Mouse (Mus musculus) spleen, adult 2 months (tissue): Measurements from ENCODE around the gene Zfp593. TPM values are rescaled to one million over a fixed set of nuclear protein-coding genes. Genes with fewer than 3 reads are reported as not detected.

Experiments
- DNase-seq, 2 experiments: peaks; one replicate each; pipeline versions ENCODE4 v3.0.0 to v3.0.0-alpha.2; 2012 to 2021; ENCODE audit warnings: low spot score in 2 of 2, low read depth in 1 of 2
- H3K27ac ChIP-seq: fragments of 200-500 bp; 2 replicates; pipeline ENCODE4 v1.5.1; 2012; ENCODE audit warnings: low read length, inconsistent platforms; ENCODE audit not compliant: insufficient read depth
- H3K27me3 ChIP-seq: fragments of 200-500 bp; 2 replicates; pipeline ENCODE4 v1.6.1; 2012; ENCODE audit warnings: mild to moderate bottlenecking, moderate library complexity, low read length, inconsistent platforms; ENCODE audit not compliant: control insufficient read depth, insufficient read depth
- H3K36me3 ChIP-seq: fragments of 200-500 bp; 2 replicates; pipeline ENCODE4 v1.6.1; 2012; ENCODE audit warnings: mild to moderate bottlenecking, low read length, inconsistent platforms; ENCODE audit not compliant: control insufficient read depth, insufficient read depth
- H3K4me1 ChIP-seq: fragments of 200-500 bp; 2 replicates; pipeline ENCODE4 v1.6.1; 2011; ENCODE audit warnings: inconsistent platforms; ENCODE audit not compliant: control insufficient read depth, insufficient read depth, insufficient read length
- H3K4me3 ChIP-seq: fragments of 200-500 bp; 2 replicates; pipeline ENCODE4 v1.5.1; 2011; ENCODE audit warnings: mild to moderate bottlenecking, inconsistent platforms; ENCODE audit not compliant: insufficient read depth, insufficient read length; ENCODE audit errors: extremely low read depth
- CTCF ChIP-seq: fragments of 200-500 bp; IDR thresholded peaks from 2 replicates; pipeline ENCODE4 v1.5.1; 2011; ENCODE audit warnings: mild to moderate bottlenecking, inconsistent platforms; ENCODE audit not compliant: insufficient read depth, insufficient read length, insufficient replicate concordance; ENCODE audit errors: extremely low read depth
- POLR2A ChIP-seq: fragments of 200-500 bp; IDR thresholded peaks from 2 replicates; pipeline ENCODE4 v1.6.1; 2011; ENCODE audit warnings: low read depth, low read length, inconsistent platforms
- WGBS: fragments of 180-500 bp; shearing (Covaris S2); methylation state at CpG from one replicate; pipeline ENCODE4 v1.1.7; 2018; 5-methylcytosine and 5-hydroxymethylcytosine counted together
- polyA plus RNA-seq: library from polyadenylated mRNA; depleted of rRNA; stranded (reverse); fragments of >200 nt; gene quantifications from 2 replicates; pipeline ENCODE4 v1.2.3, GENCODE M21; 2012; rRNA removed

Gene Zfp593
- polyA plus RNA-seq = 7.4 and 11.5 TPM in 2 replicates

GRCm38 (mm10) chr4:134245148-134245843, at the start of gene Zfp593:
TSS of gene Zfp593 (minus strand) at chr4:134245592.
- H3K27me3 ChIP-seq = peaks cover 6% of the 10 kb centered on the region
- WGBS = under 1% methylated on average over 60 of the region's 60 CpGs
- peak; percentile 80 to 94 for DNase-seq
- H3K4me3 ChIP-seq = peak within 1 kb of the TSS; percentile 97
- peak; percentile 86 for TF ChIP-seq CTCF
- no peak; the same call in 1 of the 2 replicates for TF ChIP-seq POLR2A
- H3K4me1 ChIP-seq = peaks cover 4% of the 10 kb centered on the region; the same call in 1 of the 2 replicates
- no peak within 1 kb of the TSS for H3K27ac ChIP-seq
- H3K36me3 ChIP-seq = no peaks in the 10 kb centered on the region

GRCm38 (mm10) chr4:134293692-134294163, 48.3 kb upstream of the Zfp593 start:
- TF ChIP-seq POLR2A = no peak
- TF ChIP-seq CTCF = no peak
- DNase-seq = no peak
- Histone ChIP-seq H3K27me3 (no peaks in the 10 kb centered on the region), H3K27ac (no peak overlapping the region), H3K4me3 (no peak overlapping the region), H3K4me1 (no peaks in the 10 kb centered on the region), H3K36me3 (no peaks in the 10 kb centered on the region)
- WGBS = 63% methylated on average over 9 of the region's 9 CpGs

- TF ChIP-seq CTCF (no peak), POLR2A (no peak)
- Histone ChIP-seq H3K27ac (no peak overlapping the region), H3K4me3 (no peak overlapping the region), H3K36me3 (no peaks in the 10 kb centered on the region), H3K27me3 (no peaks in the 10 kb centered on the region), H3K4me1 (peaks cover 4% of the 10 kb centered on the region; the same call in 1 of the 2 replicates)
- 73% methylated on average over 18 of the region's 18 CpGs for WGBS
- no peak for DNase-seq
These were observed 47.8 kb upstream of the Zfp593 start for GRCm38 (mm10) chr4:134293061-134293691.

DNA sequence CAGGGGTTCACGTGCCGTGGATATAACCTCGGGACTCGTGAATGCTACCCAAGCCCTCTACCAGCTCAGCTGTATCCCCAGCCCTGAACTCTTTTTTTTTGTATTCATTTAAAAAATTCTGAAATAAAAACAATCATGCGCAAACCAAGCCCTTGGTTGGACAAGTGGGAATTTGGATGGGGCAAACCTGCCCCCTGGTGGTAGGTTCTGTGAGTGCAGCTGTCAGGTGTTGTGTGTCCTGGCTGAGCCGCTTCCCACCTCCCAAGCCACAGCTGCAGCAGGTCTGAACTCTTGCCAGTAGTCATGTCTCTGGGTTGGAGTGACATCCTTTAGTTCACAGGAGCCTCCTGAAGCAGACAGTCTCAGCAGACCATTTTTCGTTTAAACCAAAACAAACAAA, 46.7 kb upstream of the Zfp593 start:
- Histone ChIP-seq H3K36me3 (no peaks in the 10 kb centered on the region), H3K27ac (no peak overlapping the region), H3K27me3 (no peaks in the 10 kb centered on the region), H3K4me3 (no peak overlapping the region), H3K4me1 (peaks cover 4% of the 10 kb centered on the region; the same call in 1 of the 2 replicates)
- WGBS = 16% methylated on average over 7 of the region's 7 CpGs
- TF ChIP-seq POLR2A = no peak
- peak; percentile 89; the same call in 1 of the 2 replicates for TF ChIP-seq CTCF
- peak; percentile 54 to 69 for DNase-seq

GRCm38 (mm10) chr4:134288397-134289256, 43.2 kb upstream of the Zfp593 start:
- peak overlapping the region; percentile 28; the same call in 1 of the 2 replicates for H3K27ac ChIP-seq
- DNase-seq = no peak
- WGBS = 49% methylated on average over 11 of the region's 11 CpGs
- TF ChIP-seq CTCF = no peak
- no peaks in the 10 kb centered on the region for H3K27me3 ChIP-seq
- peaks cover 11% of the 10 kb centered on the region; the same call in 1 of the 2 replicates for H3K4me1 ChIP-seq
- H3K36me3 ChIP-seq = 0 out of 2 replicates have a peak, but pooled peaks cover 4% of the 10 kb centered on the region
- no peak overlapping the region for H3K4me3 ChIP-seq

DNA sequence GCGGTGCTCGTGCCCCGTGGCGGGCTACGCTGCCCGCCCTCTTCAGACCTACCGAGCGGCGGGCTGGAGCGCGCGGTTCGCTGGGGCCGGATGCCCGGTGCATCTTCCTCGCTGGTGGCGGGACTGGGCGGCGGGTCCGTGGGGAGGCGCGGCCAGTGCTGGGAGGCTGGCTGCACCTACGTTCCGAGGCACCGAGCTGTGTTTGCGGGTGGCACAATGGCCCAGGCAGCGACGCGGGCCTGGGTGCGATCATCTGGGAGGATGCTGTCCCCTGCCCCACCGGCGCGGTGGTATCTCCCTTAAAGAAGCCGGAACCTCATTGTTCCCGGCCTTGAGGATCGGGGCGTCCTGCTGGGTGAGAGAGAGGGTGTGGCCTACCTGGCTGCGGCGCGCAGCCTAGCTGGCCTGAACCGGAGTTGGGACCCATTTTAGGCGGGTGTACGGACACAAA, 42.2 kb upstream of the Zfp593 start, which contains the start of gene Pdik1l:
Gene Pdik1l (minus strand): TSS at position 321 of the 451 bp plus-strand sequence.
- TF ChIP-seq CTCF (no peak), POLR2A (no peak)
- H3K27ac ChIP-seq = peak within 1 kb of the TSS; percentile 97
- H3K4me1 ChIP-seq = peaks cover 11% of the 10 kb centered on the region; the same call in 1 of the 2 replicates
- no peaks in the 10 kb centered on the region for H3K27me3 ChIP-seq
- WGBS = under 1% methylated on average over 41 of the region's 43 CpGs
- 0 out of 2 replicates have a peak, but pooled peaks cover 5% of the 10 kb centered on the region for H3K36me3 ChIP-seq
- H3K4me3 ChIP-seq = peak within 1 kb of the TSS; percentile 99
- DNase-seq = peak; percentile 65 to 70
